In the genomic region with DNA sequence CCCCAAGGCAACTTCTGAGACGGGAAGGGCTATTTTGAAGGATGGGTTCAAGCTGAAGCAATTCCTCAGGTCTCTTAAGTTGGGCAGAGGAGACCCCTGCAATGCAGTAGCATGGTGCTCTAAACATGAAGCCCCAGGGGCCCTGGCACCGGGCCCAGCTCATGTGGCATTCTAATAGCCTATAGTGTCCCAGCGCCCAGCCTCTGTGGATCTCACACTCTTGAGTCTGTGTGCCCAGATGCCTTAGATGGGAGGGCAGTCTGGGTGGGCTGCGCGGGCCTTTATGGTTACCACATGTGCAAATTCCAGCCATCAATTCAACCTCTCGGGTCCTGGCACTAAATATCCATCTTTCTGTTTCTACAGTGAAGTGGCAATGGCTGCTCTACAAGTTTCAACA, we compare ENCODE assay signal across 12 mouse cellular contexts. TPM values are rescaled to one million over a fixed set of nuclear protein-coding genes. Genes with fewer than 3 reads are reported as not detected.
DNase-seq lines count a peak whose midpoint lies in the region; ATAC-seq and TF ChIP-seq lines count a peak whose summit lies in the region.
"Had no signal": no experiment of that assay in that cellular context is flagged by ENCODE, and none has a peak within 500 bp of the region (broad histone marks: within the 10 kb centered on the region; RNA-seq: fewer than 3 reads in every experiment).

No protein-coding gene starts in this region.

- H3K27ac ChIP-seq in heart, embryonic 15.5 days = peak overlapping the region; percentile 14; the same call in 1 of the 2 replicates
- H3K27ac ChIP-seq in stomach, embryonic 14.5 days (ENCODE audit: low read length) = no peak overlapping the region; the same call in 1 of the 2 replicates
- no peak overlapping the region for H3K27ac ChIP-seq in stomach, postnatal 0 days (replicated peaks)
- no peak overlapping the region for H3K27ac ChIP-seq in intestine, postnatal 0 days (ENCODE audit: low read depth, low read length)
- H3K27ac ChIP-seq in stomach, embryonic 15.5 days = peak overlapping the region; percentile 12

- H3K4me2 ChIP-seq in heart, embryonic 15.5 days = no peak overlapping the region
- H3K4me2 ChIP-seq in stomach, embryonic 14.5 days (replicated peaks; ENCODE audit: low read depth, low read length) = peak overlapping the region; percentile 100; the same call in 1 of the 2 replicates
- no peak overlapping the region for H3K4me2 ChIP-seq in stomach, postnatal 0 days (replicated peaks; ENCODE audit: low read depth)
- H3K4me2 ChIP-seq in intestine, postnatal 0 days (replicated peaks; ENCODE audit: low read depth) = 0 out of 2 replicates have a peak overlapping the region, but pooled peaks have one; percentile 100
- H3K4me2 ChIP-seq in stomach, embryonic 15.5 days = peak overlapping the region; percentile 100; the same call in 1 of the 2 replicates

- no peaks in the 10 kb centered on the region for H3K9me3 ChIP-seq in heart, embryonic 15.5 days (replicated peaks)
- H3K9me3 ChIP-seq in stomach, embryonic 14.5 days (ENCODE audit: control insufficient read depth, low read depth, low read length) = no peaks in the 10 kb centered on the region
- no peaks in the 10 kb centered on the region for H3K9me3 ChIP-seq in stomach, postnatal 0 days (ENCODE audit: control insufficient read depth, low read length)
- H3K9me3 ChIP-seq in intestine, postnatal 0 days (ENCODE audit: control insufficient read depth) = no peaks in the 10 kb centered on the region
- no peaks in the 10 kb centered on the region for H3K9me3 ChIP-seq in stomach, embryonic 15.5 days

- no peak for TF ChIP-seq CTCF in stomach, postnatal 0 days (IDR thresholded peaks at IDR 0.05; ENCODE audit: low read depth)
- no peak for TF ChIP-seq CTCF in intestine, postnatal 0 days (IDR thresholded peaks at IDR 0.05; ENCODE audit: low read depth)

- ATAC-seq in heart, embryonic 15.5 days (replicated peaks; ENCODE audit: insufficient number of reproducible peaks, insufficient read depth, low FRiP score, low read depth) = no peak
- ATAC-seq in stomach, embryonic 14.5 days (ENCODE audit: insufficient number of reproducible peaks, insufficient read depth, low FRiP score, low read depth) = no peak
- no peak for ATAC-seq in stomach, postnatal 0 days (ENCODE audit: low FRiP score, low TSS enrichment)
- ATAC-seq in intestine, postnatal 0 days = no peak
- no peak for ATAC-seq in stomach, embryonic 15.5 days (ENCODE audit: insufficient read depth, low FRiP score, low read depth)

- no peaks in the 10 kb centered on the region for H3K27me3 ChIP-seq in heart, embryonic 15.5 days
- H3K27me3 ChIP-seq in stomach, embryonic 14.5 days (ENCODE audit: control insufficient read depth, insufficient read depth, low read length) = no peaks in the 10 kb centered on the region
- no peaks in the 10 kb centered on the region for H3K27me3 ChIP-seq in stomach, postnatal 0 days (ENCODE audit: control insufficient read depth, insufficient read depth, low read length)
- no peaks in the 10 kb centered on the region for H3K27me3 ChIP-seq in intestine, postnatal 0 days (replicated peaks; ENCODE audit: control insufficient read depth, insufficient read depth, low read length)
- H3K27me3 ChIP-seq in stomach, embryonic 15.5 days (replicated peaks) = no peaks in the 10 kb centered on the region
- H3K27me3 ChIP-seq: CH12.LX had no signal

- no peak for DNase-seq in heart, adult 9 months (ENCODE audit: low spot score in 2 of 2)
- DNase-seq in stomach, postnatal 0 days (ENCODE audit: low spot score) = no peak
- DNase-seq in frontal cortex, postnatal 10 days (ENCODE audit: low spot score in 2 of 2) = no peak
- DNase-seq in gastrocnemius, postnatal 25 days = no peak
- DNase-seq: adrenal gland, postnatal 14 days; lung, postnatal 4 days; thymus, postnatal 36 days had no signal

- no peak for TF ChIP-seq EP300 in stomach, postnatal 0 days (optimal IDR thresholded peaks at IDR 0.05)

- H3K9ac ChIP-seq in heart, embryonic 15.5 days = no peak overlapping the region
- no peak overlapping the region for H3K9ac ChIP-seq in stomach, embryonic 14.5 days (replicated peaks; ENCODE audit: low read depth, low read length)
- no peak overlapping the region for H3K9ac ChIP-seq in stomach, postnatal 0 days (ENCODE audit: low read length)
- H3K9ac ChIP-seq in intestine, postnatal 0 days (ENCODE audit: low read depth, low read length) = no peak overlapping the region
- no peak overlapping the region for H3K9ac ChIP-seq in stomach, embryonic 15.5 days

- WGBS in heart, embryonic 15.5 days = 73% methylated on average over 6 of the region's 6 CpGs
- 47% methylated on average over 6 of the region's 6 CpGs for WGBS in stomach, embryonic 14.5 days
- WGBS in stomach, postnatal 0 days = 71% methylated on average over 6 of the region's 6 CpGs
- WGBS in intestine, postnatal 0 days = 76% methylated on average over 6 of the region's 6 CpGs
- WGBS in stomach, embryonic 15.5 days = 64% methylated on average over 6 of the region's 6 CpGs

- H3K36me3 ChIP-seq in heart, embryonic 15.5 days = no peaks in the 10 kb centered on the region
- H3K36me3 ChIP-seq in stomach, embryonic 14.5 days (ENCODE audit: control insufficient read depth, insufficient read depth, low read length) = no peaks in the 10 kb centered on the region
- no peaks in the 10 kb centered on the region for H3K36me3 ChIP-seq in stomach, postnatal 0 days (ENCODE audit: control insufficient read depth, insufficient read depth, low read length)
- H3K36me3 ChIP-seq in intestine, postnatal 0 days (ENCODE audit: control insufficient read depth, insufficient read depth) = 0 out of 2 replicates have a peak, but pooled peaks cover 5% of the 10 kb centered on the region
- H3K36me3 ChIP-seq in stomach, embryonic 15.5 days = no peaks in the 10 kb centered on the region

- H3K4me3 ChIP-seq in heart, embryonic 15.5 days = no peak overlapping the region
- H3K4me3 ChIP-seq in stomach, embryonic 14.5 days (ENCODE audit: low read depth, low read length) = no peak overlapping the region
- H3K4me3 ChIP-seq in stomach, postnatal 0 days (ENCODE audit: low read depth, low read length) = no peak overlapping the region
- no peak overlapping the region for H3K4me3 ChIP-seq in intestine, postnatal 0 days (ENCODE audit: low read depth, low read length)
- H3K4me3 ChIP-seq in stomach, embryonic 15.5 days (replicated peaks) = no peak overlapping the region

- H3K4me1 ChIP-seq in heart, embryonic 15.5 days (replicated peaks) = peaks cover 44% of the 10 kb centered on the region
- H3K4me1 ChIP-seq in stomach, embryonic 14.5 days (ENCODE audit: control insufficient read depth, insufficient read depth, low read length) = peaks cover 40% of the 10 kb centered on the region
- no peaks in the 10 kb centered on the region; the same call in 1 of the 2 replicates for H3K4me1 ChIP-seq in stomach, postnatal 0 days (replicated peaks; ENCODE audit: control insufficient read depth, insufficient read depth)
- peaks cover 13% of the 10 kb centered on the region for H3K4me1 ChIP-seq in intestine, postnatal 0 days (replicated peaks; ENCODE audit: control insufficient read depth, insufficient read depth, low read length)
- peaks cover 42% of the 10 kb centered on the region for H3K4me1 ChIP-seq in stomach, embryonic 15.5 days

RNA-seq across cellular contexts. Expression of a gene that starts 38.9 kb away (rescaled TPM):
- 16.4 and 22.9 TPM in 2 replicates for polyA plus RNA-seq in heart, embryonic 15.5 days (2015; fragmentation: Nextera tagmentation; extraction: Ambion mirVana)
- polyA plus RNA-seq in stomach, embryonic 14.5 days (2014; fragmentation: Nextera tagmentation; extraction: Ambion mirVana) = 29.7 and 31.2 TPM in 2 replicates
- 10.4 and 10.5 TPM in 2 replicates for polyA plus RNA-seq in stomach, postnatal 0 days (2015; fragmentation: Nextera tagmentation; extraction: Ambion mirVana)
- 10.5 and 11.4 TPM in 2 replicates for polyA plus RNA-seq in intestine, postnatal 0 days (2015; fragmentation: Nextera tagmentation; extraction: Ambion mirVana)
- 26.9 and 28.9 TPM in 2 replicates for polyA plus RNA-seq in stomach, embryonic 15.5 days (2015; fragmentation: Nextera tagmentation; extraction: Ambion mirVana)
- total RNA-seq in gastrocnemius, postnatal 25 days (2021) = 1 to 10 TPM; 6.6 to 7.1 TPM

Comparison
In these comparisons a context has a peak if more than half of its experiments do, and no peak if none do; other contexts are left out.
1. H3K27ac ChIP-seq: peak in heart, embryonic 15.5 days (single experiment) and stomach, embryonic 15.5 days (single experiment); none in stomach, embryonic 14.5 days (single experiment), stomach, postnatal 0 days (single experiment) and intestine, postnatal 0 days (single experiment).
2. H3K4me2 ChIP-seq: peak in stomach, embryonic 14.5 days (single experiment), intestine, postnatal 0 days (single experiment) and stomach, embryonic 15.5 days (single experiment); none in heart, embryonic 15.5 days (single experiment) and stomach, postnatal 0 days (single experiment).